Mouse (Mus musculus) ES-E14 (cell line): ENCODE data around the gene Lamb2.

Source experiments
- CHD2 ChIP-seq: IDR thresholded peaks from 2 replicates; pipeline ENCODE4 v1.6.1; 2014; ENCODE audit warnings: mild to moderate bottlenecking, low read depth, low read length, inconsistent platforms
- HCFC1 ChIP-seq: IDR thresholded peaks from 2 replicates; pipeline ENCODE4 v1.6.1; 2012; ENCODE audit warnings: low read length, inconsistent platforms, borderline replicate concordance; ENCODE audit not compliant: insufficient read depth
- MAFK ChIP-seq: IDR thresholded peaks from 2 replicates; pipeline ENCODE4 v1.6.1; 2014; ENCODE audit warnings: mild to moderate bottlenecking, low read depth, low read length, inconsistent platforms; ENCODE audit not compliant: insufficient read depth
- ZC3H11A ChIP-seq: IDR thresholded peaks from 2 replicates; pipeline ENCODE4 v1.6.1; 2012; ENCODE audit warnings: low read depth, mild to moderate bottlenecking, inconsistent platforms, low read length, borderline replicate concordance
- ZNF384 ChIP-seq: IDR thresholded peaks from 2 replicates; pipeline ENCODE4 v1.6.1; 2012; ENCODE audit warnings: low read depth, low read length, inconsistent platforms

DNA sequence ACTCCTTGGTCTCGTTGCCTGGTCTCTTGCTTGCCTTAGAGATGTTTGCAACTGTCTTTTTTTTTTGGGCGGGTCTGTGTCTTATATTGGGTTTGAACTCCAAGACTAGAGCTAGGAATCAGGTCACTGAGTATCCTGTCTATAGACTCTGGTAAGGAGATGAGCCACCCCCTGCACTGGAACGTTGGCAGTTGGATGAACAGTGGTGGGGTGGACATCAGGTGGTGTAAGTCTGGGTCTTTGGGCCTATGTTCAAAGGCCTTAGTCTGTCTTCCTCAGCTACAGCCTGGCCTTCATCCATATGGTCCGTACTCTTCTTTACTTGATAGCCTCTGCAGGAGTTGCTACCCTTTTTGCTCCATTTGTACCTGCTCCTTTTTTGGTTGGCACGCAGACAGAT is 17.9 kb upstream of the Lamb2 start:
- TF ChIP-seq ZC3H11A (no peak), HCFC1 (no peak), ZNF384 (no peak), CHD2 (no peak), MAFK (no peak)
